Mouse (Mus musculus): ENCODE data around the gene BC024978. TPM values are rescaled to one million over a fixed set of nuclear protein-coding genes. Genes with fewer than 3 reads are reported as not detected.
A peak's percentile ranks its signal among the peaks of the same experiment; 100 is the strongest.
"Not testable (repeated sequence)": the region's sequence is repeated elsewhere in the genome, so short reads cannot be mapped to it uniquely, and the experiment has no call there.

BC024978 gene
- polyA plus RNA-seq, 1 experiment from 2014 or later: 0.79 TPM

GRCm38 (mm10) chr7:27238568-27238967, 43.0 kb downstream of the BC024978 start:
- Histone ChIP-seq H3K9ac (no peak overlapping the region), H3K27ac (replicated peaks) (no peak overlapping the region), H3K27me3 (no peaks in the 10 kb centered on the region), H3K36me3 (replicated peaks) (peaks cover 6% of the 10 kb centered on the region; the same call in 1 of the 2 replicates), H3K4me1 (replicated peaks) (peaks cover 8% of the 10 kb centered on the region), H3K4me3 (replicated peaks) (no peak overlapping the region), H3K9me3 (replicated peaks) (no peaks in the 10 kb centered on the region), H3K4me2 (no peak overlapping the region)
- 0 out of 2 replicates have a peak, but pooled peaks have one; percentile 41 for ATAC-seq (ENCODE audit: insufficient read depth)
- WGBS (ENCODE audit: insufficient replicate concordance): 63% methylated on average over 5 of the region's 5 CpGs

GRCm38 (mm10) chr7:27243211-27243610, 47.6 kb downstream of the BC024978 start:
- Histone ChIP-seq H3K4me3 (replicated peaks) (no peak overlapping the region), H3K9me3 (replicated peaks) (no peaks in the 10 kb centered on the region), H3K4me1 (replicated peaks) (no peaks in the 10 kb centered on the region), H3K4me2 (no peak overlapping the region), H3K36me3 (replicated peaks) (peaks cover 18% of the 10 kb centered on the region), H3K27me3 (no peaks in the 10 kb centered on the region), H3K27ac (replicated peaks) (no peak overlapping the region), H3K9ac (no peak overlapping the region)
- ATAC-seq (ENCODE audit: insufficient read depth): no peak
- WGBS (ENCODE audit: insufficient replicate concordance): 76% methylated on average over 8 of the region's 8 CpGs

GRCm38 (mm10) chr7:27244088-27244487, 48.5 kb downstream of the BC024978 start:
- 70% methylated on average over 2 of the region's 2 CpGs for WGBS (ENCODE audit: insufficient replicate concordance)

GRCm38 (mm10) chr7:27249146-27249545, 53.6 kb downstream of the BC024978 start:
- H3K4me2 ChIP-seq: no peak overlapping the region
- H3K36me3 ChIP-seq (replicated peaks): peaks cover 13% of the 10 kb centered on the region
- H3K9me3 ChIP-seq (replicated peaks): no peaks in the 10 kb centered on the region
- peaks cover 24% of the 10 kb centered on the region; the same call in 1 of the 2 replicates for H3K4me1 ChIP-seq (replicated peaks)
- no peak for ATAC-seq (ENCODE audit: insufficient read depth)
- H3K27ac ChIP-seq (replicated peaks): no peak overlapping the region
- no peak overlapping the region for H3K9ac ChIP-seq
- 70% methylated on average over 2 of the region's 2 CpGs for WGBS (ENCODE audit: insufficient replicate concordance)
- no peaks in the 10 kb centered on the region for H3K27me3 ChIP-seq
- no peak overlapping the region for H3K4me3 ChIP-seq (replicated peaks)

More at GRCm38 (mm10) chr7:27244088-27244487, 48.5 kb downstream of the BC024978 start:
- peaks cover 18% of the 10 kb centered on the region for H3K36me3 ChIP-seq (replicated peaks)
- not testable (repeated sequence) for H3K4me2 ChIP-seq; H3K27ac ChIP-seq (replicated peaks); H3K4me3 ChIP-seq (replicated peaks); H3K9me3 ChIP-seq (replicated peaks); H3K27me3 ChIP-seq; H3K4me1 ChIP-seq (replicated peaks); ATAC-seq (ENCODE audit: insufficient read depth); H3K9ac ChIP-seq

- H3K27me3 ChIP-seq: no peaks in the 10 kb centered on the region
- no peak overlapping the region for H3K27ac ChIP-seq (replicated peaks)
- peaks cover 30% of the 10 kb centered on the region for H3K4me1 ChIP-seq (replicated peaks)
- WGBS (ENCODE audit: insufficient replicate concordance): 67% methylated on average over 5 of the region's 5 CpGs
- H3K36me3 ChIP-seq (replicated peaks): peaks cover 16% of the 10 kb centered on the region
- ATAC-seq (ENCODE audit: insufficient read depth): no peak
- no peak overlapping the region for H3K9ac ChIP-seq
- H3K9me3 ChIP-seq (replicated peaks): no peaks in the 10 kb centered on the region
- no peak overlapping the region for H3K4me2 ChIP-seq
- H3K4me3 ChIP-seq (replicated peaks): no peak overlapping the region
Observed at GRCm38 (mm10) chr7:27249928-27250327, 54.3 kb downstream of the BC024978 start.

GRCm38 (mm10) chr7:27251946-27252345, 56.4 kb downstream of the BC024978 start:
- peak overlapping the region; percentile 29 for H3K4me3 ChIP-seq (replicated peaks)

GRCm38 (mm10) chr7:27255721-27256120, 60.1 kb downstream of the BC024978 start:
- 63% methylated on average over 3 of the region's 3 CpGs for WGBS (ENCODE audit: insufficient replicate concordance)
- Histone ChIP-seq H3K9me3 (replicated peaks) (no peaks in the 10 kb centered on the region), H3K27ac (replicated peaks) (no peak overlapping the region), H3K9ac (no peak overlapping the region), H3K4me2 (no peak overlapping the region), H3K27me3 (peaks cover 8% of the 10 kb centered on the region), H3K4me1 (replicated peaks) (peaks cover 73% of the 10 kb centered on the region), H3K36me3 (replicated peaks) (peaks cover 4% of the 10 kb centered on the region; the same call in 1 of the 2 replicates), H3K4me3 (replicated peaks) (no peak overlapping the region)
- ATAC-seq (ENCODE audit: insufficient read depth): no peak

More at GRCm38 (mm10) chr7:27251946-27252345, 56.4 kb downstream of the BC024978 start:
- H3K27ac ChIP-seq (replicated peaks): peak overlapping the region; percentile 69
- peak; percentile 87 for ATAC-seq (ENCODE audit: insufficient read depth)
- peaks cover 8% of the 10 kb centered on the region for H3K36me3 ChIP-seq (replicated peaks)
- H3K9ac ChIP-seq: no peak overlapping the region
- no peaks in the 10 kb centered on the region for H3K9me3 ChIP-seq (replicated peaks)
- 42% methylated on average over 6 of the region's 6 CpGs for WGBS (ENCODE audit: insufficient replicate concordance)
- H3K27me3 ChIP-seq: no peaks in the 10 kb centered on the region
- H3K4me2 ChIP-seq: peak overlapping the region; percentile 48
- H3K4me1 ChIP-seq (replicated peaks): peaks cover 47% of the 10 kb centered on the region

- Histone ChIP-seq H3K36me3 (replicated peaks) (peaks cover 4% of the 10 kb centered on the region; the same call in 1 of the 2 replicates), H3K27ac (replicated peaks) (peak overlapping the region; percentile 77; the same call in 1 of the 2 replicates), H3K4me2 (peak overlapping the region; percentile 100), H3K4me1 (replicated peaks) (peaks cover 65% of the 10 kb centered on the region), H3K9me3 (replicated peaks) (no peaks in the 10 kb centered on the region), H3K9ac (no peak overlapping the region), H3K27me3 (peaks cover 8% of the 10 kb centered on the region), H3K4me3 (replicated peaks) (no peak overlapping the region)
- WGBS (ENCODE audit: insufficient replicate concordance): 66% methylated on average over 27 of the region's 27 CpGs
- ATAC-seq (ENCODE audit: insufficient read depth): no peak
Observed at GRCm38 (mm10) chr7:27257046-27257851, 61.7 kb downstream of the BC024978 start.

- no peak for ATAC-seq (ENCODE audit: insufficient read depth)
- Histone ChIP-seq H3K4me2 (peak overlapping the region; percentile 100), H3K4me1 (replicated peaks) (peaks cover 62% of the 10 kb centered on the region), H3K27me3 (peaks cover 8% of the 10 kb centered on the region), H3K9me3 (replicated peaks) (no peaks in the 10 kb centered on the region), H3K4me3 (replicated peaks) (peak overlapping the region; percentile 70), H3K36me3 (replicated peaks) (peaks cover 4% of the 10 kb centered on the region; the same call in 1 of the 2 replicates), H3K27ac (replicated peaks) (peak overlapping the region; percentile 77), H3K9ac (peak overlapping the region; percentile 53; the same call in 1 of the 2 replicates)
- WGBS (ENCODE audit: insufficient replicate concordance): 24% methylated on average over 3 of the region's 6 CpGs
Observed at GRCm38 (mm10) chr7:27257852-27258204, 62.2 kb downstream of the BC024978 start.

- H3K9me3 ChIP-seq (replicated peaks): no peaks in the 10 kb centered on the region
- H3K27ac ChIP-seq (replicated peaks): peak within 1 kb of the TSS; percentile 77
- H3K36me3 ChIP-seq (replicated peaks): peaks cover 4% of the 10 kb centered on the region; the same call in 1 of the 2 replicates
- peak within 1 kb of the TSS; percentile 100 for H3K4me2 ChIP-seq
- under 1% methylated on average over 47 of the region's 47 CpGs for WGBS (ENCODE audit: insufficient replicate concordance)
- peak; percentile 84 for ATAC-seq (ENCODE audit: insufficient read depth)
- peak within 1 kb of the TSS; percentile 72 for H3K9ac ChIP-seq
- H3K27me3 ChIP-seq: peaks cover 8% of the 10 kb centered on the region
- H3K4me3 ChIP-seq (replicated peaks): peak within 1 kb of the TSS; percentile 70
- H3K4me1 ChIP-seq (replicated peaks): peaks cover 57% of the 10 kb centered on the region
Observed at GRCm38 (mm10) chr7:27258205-27258899, 62.8 kb downstream of the BC024978 start, which contains the start of gene Numbl. TSS of gene Numbl (plus strand) at chr7:27258433.

GRCm38 (mm10) chr7:27259271-27259721, 63.7 kb downstream of the BC024978 start:
- H3K9me3 ChIP-seq (replicated peaks): no peaks in the 10 kb centered on the region
- H3K9ac ChIP-seq: peak overlapping the region; percentile 72
- H3K36me3 ChIP-seq (replicated peaks): peaks cover 2% of the 10 kb centered on the region; the same call in 1 of the 2 replicates
- peaks cover 49% of the 10 kb centered on the region for H3K4me1 ChIP-seq (replicated peaks)
- ATAC-seq (ENCODE audit: insufficient read depth): no peak
- peak overlapping the region; percentile 100 for H3K4me2 ChIP-seq
- WGBS (ENCODE audit: insufficient replicate concordance): 28% methylated on average over 9 of the region's 9 CpGs
- H3K4me3 ChIP-seq (replicated peaks): peak overlapping the region; percentile 70
- peaks cover 8% of the 10 kb centered on the region for H3K27me3 ChIP-seq
- H3K27ac ChIP-seq (replicated peaks): no peak overlapping the region
